Mouse (Mus musculus): ENCODE results near the gene Cabp1. TPM values are rescaled to one million over a fixed set of nuclear protein-coding genes. Genes with fewer than 3 reads are reported as not detected.

Cabp1 gene
- total and polyA plus RNA-seq, 2 experiments from 2014 or later = 12.6 to 28.1 TPM

DNA sequence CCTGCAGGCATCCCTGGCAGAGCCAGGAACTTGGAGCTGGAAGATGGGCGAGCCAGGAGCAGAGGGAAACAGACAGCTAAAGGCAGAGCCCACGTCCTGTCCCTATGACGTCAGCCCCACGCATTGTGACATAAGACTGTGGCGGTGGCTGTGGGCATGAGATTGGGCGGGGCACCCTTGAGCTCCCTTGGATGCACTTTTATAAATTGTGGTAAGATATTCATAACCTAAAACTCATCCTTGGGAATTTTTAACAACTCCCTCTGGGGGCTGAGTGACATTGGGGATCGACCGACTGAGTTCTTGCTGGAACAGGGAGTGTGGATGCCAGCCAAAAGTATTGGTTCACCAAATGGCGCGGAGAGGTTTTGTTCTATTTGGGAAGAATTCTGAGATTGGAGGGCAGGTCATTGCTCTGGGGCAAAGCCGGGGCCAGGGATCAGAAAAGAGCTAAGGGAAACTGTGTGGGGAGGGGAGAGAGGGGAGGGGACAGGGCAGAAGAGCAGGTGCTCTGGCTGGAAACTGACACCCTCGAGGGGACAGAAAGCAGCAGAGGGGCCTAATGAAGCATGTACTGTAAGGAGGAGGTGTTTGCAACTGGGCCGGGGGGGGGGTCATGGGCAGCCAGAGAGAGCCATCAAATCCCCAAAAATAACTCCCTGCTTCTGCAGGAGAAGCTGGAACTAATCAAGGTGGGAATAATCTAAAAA is 26.9 kb upstream of the Cabp1 start:
- H3K4me3 ChIP-seq (ENCODE audit: low read depth, low read length) = no peak overlapping the region
- 27% methylated on average over 13 of the region's 13 CpGs for WGBS
- no peaks in the 10 kb centered on the region for H3K4me1 ChIP-seq (ENCODE audit: insufficient read depth)
- no peak for TF ChIP-seq CTCF (IDR thresholded peaks at IDR 0.05; ENCODE audit: low read depth)
- no peaks in the 10 kb centered on the region for H3K9me3 ChIP-seq (ENCODE audit: low read length)
- H3K9ac ChIP-seq = no peak overlapping the region
- no peaks in the 10 kb centered on the region for H3K36me3 ChIP-seq (ENCODE audit: insufficient read depth)
- DNase-seq (no peak), ATAC-seq (peak; percentile 38; the same call in 1 of the 2 replicates)
- H3K27me3 ChIP-seq (ENCODE audit: insufficient read depth, low read length) = no peaks in the 10 kb centered on the region
- H3K27ac ChIP-seq (ENCODE audit: low read depth, low read length) = no peak overlapping the region
- H3K4me2 ChIP-seq (ENCODE audit: low read depth) = no peak overlapping the region

DNA sequence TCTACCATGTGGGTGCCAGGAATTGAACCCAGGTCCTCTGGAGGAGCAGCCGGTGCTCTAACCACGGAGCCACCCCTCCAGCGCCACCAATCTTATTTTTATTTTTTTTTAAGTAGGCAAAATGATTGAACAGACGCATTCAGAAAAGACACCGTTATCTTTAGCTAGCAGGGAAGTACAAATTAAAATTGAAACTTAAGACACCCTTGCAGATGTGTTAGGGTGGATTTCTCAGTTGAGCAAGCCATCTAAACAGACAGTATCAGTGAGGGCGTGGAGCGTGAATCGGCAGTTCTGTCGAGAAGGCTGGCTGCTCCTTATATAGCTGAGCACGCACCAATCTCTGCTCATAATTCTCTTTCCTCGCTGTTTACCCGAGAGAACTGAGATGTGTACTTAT is 23.8 kb upstream of the Cabp1 start:
- DNase-seq (no peak), ATAC-seq (no peak)
- no peak overlapping the region for H3K4me2 ChIP-seq (ENCODE audit: low read depth)
- H3K4me3 ChIP-seq (ENCODE audit: low read depth, low read length) = no peak overlapping the region
- H3K4me1 ChIP-seq (ENCODE audit: insufficient read depth) = peaks cover 5% of the 10 kb centered on the region; the same call in 1 of the 2 replicates
- no peak overlapping the region for H3K27ac ChIP-seq (ENCODE audit: low read depth, low read length)
- H3K27me3 ChIP-seq (ENCODE audit: insufficient read depth, low read length) = no peaks in the 10 kb centered on the region
- H3K9me3 ChIP-seq (ENCODE audit: low read length) = no peaks in the 10 kb centered on the region
- WGBS = 90% methylated on average over 12 of the region's 12 CpGs
- no peak overlapping the region for H3K9ac ChIP-seq
- H3K36me3 ChIP-seq (ENCODE audit: insufficient read depth) = no peaks in the 10 kb centered on the region
- no peak for TF ChIP-seq CTCF (IDR thresholded peaks at IDR 0.05; ENCODE audit: low read depth)

DNA sequence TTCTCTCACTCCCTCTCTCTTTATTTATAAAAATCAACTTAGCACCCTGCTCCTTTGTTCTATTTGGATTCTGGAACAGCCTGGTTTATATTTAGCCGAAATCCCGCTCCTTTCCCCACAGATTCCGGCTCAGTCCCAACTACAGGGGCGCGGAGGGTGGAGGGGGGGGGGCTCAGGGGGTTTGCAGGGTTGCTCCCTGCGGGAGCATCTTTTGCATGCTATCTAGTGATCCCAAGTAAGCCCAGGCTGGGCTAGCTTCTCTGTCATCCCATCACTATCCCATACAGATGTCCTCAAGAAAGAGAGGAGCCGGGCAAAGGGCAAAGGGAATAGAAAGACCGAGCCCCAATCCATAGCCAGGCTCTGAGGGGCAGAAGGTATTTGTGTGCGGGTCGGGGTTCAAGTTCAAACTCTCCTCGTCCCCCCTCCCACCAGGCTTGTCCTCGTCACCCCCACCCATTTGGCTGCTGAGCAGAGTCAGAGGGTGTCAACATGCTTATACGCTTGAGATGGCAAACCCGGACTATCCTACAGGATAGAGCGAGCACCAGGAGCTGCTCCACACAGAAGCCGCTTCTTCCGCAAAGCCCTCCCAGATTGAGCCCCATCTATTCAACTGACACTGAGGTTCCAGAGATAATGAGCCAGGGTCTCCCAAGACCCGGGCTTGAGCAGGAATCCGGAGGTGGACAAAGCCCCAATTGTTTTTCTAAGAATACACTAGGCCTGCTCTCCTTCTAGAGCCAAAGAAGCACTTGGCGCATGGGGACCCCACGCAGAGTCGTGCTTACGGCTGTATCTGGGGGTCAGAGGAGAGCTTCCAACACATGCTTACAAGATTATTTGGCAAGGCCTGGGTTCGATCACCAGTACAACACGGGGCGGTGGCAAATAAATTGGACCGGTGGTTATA is 21.3 kb upstream of the Cabp1 start:
- Histone ChIP-seq H3K4me3 (ENCODE audit: low read depth, low read length) (peak overlapping the region; percentile 43), H3K27me3 (ENCODE audit: insufficient read depth, low read length) (no peaks in the 10 kb centered on the region), H3K9ac (peak overlapping the region; percentile 75), H3K36me3 (ENCODE audit: insufficient read depth) (no peaks in the 10 kb centered on the region), H3K4me2 (ENCODE audit: low read depth) (peak overlapping the region; percentile 69), H3K9me3 (ENCODE audit: low read length) (no peaks in the 10 kb centered on the region), H3K4me1 (ENCODE audit: insufficient read depth) (peaks cover 5% of the 10 kb centered on the region; the same call in 1 of the 2 replicates), H3K27ac (ENCODE audit: low read depth, low read length) (peak overlapping the region; percentile 88)
- no peak for DNase-seq
- no peak for TF ChIP-seq CTCF (IDR thresholded peaks at IDR 0.05; ENCODE audit: low read depth)
- WGBS = 12% methylated on average over 27 of the region's 27 CpGs
- peak; percentile 72 for ATAC-seq

DNA sequence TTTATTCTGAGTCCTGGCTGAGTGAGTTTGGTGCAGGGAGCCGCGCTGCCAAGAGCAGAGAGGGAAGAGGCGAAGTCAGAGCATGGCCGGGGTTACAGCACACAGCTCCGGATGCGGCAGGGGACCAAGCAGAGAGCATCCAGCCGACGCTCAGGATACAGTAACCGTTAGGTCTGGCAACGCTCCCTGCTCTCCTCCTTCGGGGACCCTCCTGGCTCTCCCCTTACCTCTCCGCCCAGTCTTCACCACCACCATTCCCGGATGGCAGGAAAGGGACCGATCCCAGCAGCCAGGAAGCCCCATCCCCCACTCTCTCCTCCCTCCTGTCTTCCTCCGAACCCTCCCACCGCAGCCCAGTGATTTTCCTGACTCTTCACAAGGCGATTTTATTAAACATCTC is 20.7 kb upstream of the Cabp1 start:
- Histone ChIP-seq H3K4me3 (ENCODE audit: low read depth, low read length) (peak overlapping the region; percentile 43), H3K27ac (ENCODE audit: low read depth, low read length) (peak overlapping the region; percentile 88), H3K4me2 (ENCODE audit: low read depth) (peak overlapping the region; percentile 69), H3K36me3 (ENCODE audit: insufficient read depth) (no peaks in the 10 kb centered on the region), H3K27me3 (ENCODE audit: insufficient read depth, low read length) (no peaks in the 10 kb centered on the region), H3K9ac (peak overlapping the region; percentile 75), H3K9me3 (ENCODE audit: low read length) (no peaks in the 10 kb centered on the region), H3K4me1 (ENCODE audit: insufficient read depth) (peaks cover 5% of the 10 kb centered on the region; the same call in 1 of the 2 replicates)
- WGBS = 1% methylated on average over 17 of the region's 17 CpGs
- DNase-seq (peak; percentile 82), ATAC-seq (peak; percentile 84)
- no peak for TF ChIP-seq CTCF (IDR thresholded peaks at IDR 0.05; ENCODE audit: low read depth)

DNA sequence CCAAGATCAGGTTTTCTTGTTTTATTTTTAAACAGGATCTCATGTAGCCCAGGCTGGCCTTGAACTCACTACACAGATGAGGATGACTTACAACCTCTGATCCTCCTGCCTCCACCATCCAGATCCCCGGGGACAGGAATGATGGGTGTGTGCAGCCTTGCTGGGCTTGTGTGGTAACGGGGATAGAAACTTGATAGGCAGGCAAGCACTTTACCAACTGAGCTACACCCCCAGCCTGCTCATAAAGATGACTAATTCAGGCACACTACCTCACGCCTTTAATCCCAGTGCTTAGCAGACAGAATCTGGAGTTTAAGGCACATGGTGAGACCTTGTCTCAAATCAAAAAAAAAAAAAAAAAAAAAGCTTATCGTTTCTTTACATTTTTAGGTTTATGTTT is 18.7 kb upstream of the Cabp1 start:
- no peaks in the 10 kb centered on the region for H3K9me3 ChIP-seq (ENCODE audit: low read length)
- 67% methylated on average over 4 of the region's 4 CpGs for WGBS
- no peak overlapping the region for H3K9ac ChIP-seq
- H3K27me3 ChIP-seq (ENCODE audit: insufficient read depth, low read length) = no peaks in the 10 kb centered on the region
- no peak overlapping the region for H3K4me3 ChIP-seq (ENCODE audit: low read depth, low read length)
- no peak for TF ChIP-seq CTCF (IDR thresholded peaks at IDR 0.05; ENCODE audit: low read depth)
- H3K36me3 ChIP-seq (ENCODE audit: insufficient read depth) = no peaks in the 10 kb centered on the region
- no peak for DNase-seq
- ATAC-seq = no peak
- H3K4me1 ChIP-seq (ENCODE audit: insufficient read depth) = peaks cover 5% of the 10 kb centered on the region; the same call in 1 of the 2 replicates
- H3K27ac ChIP-seq (ENCODE audit: low read depth, low read length) = no peak overlapping the region
- no peak overlapping the region for H3K4me2 ChIP-seq (ENCODE audit: low read depth)

DNA sequence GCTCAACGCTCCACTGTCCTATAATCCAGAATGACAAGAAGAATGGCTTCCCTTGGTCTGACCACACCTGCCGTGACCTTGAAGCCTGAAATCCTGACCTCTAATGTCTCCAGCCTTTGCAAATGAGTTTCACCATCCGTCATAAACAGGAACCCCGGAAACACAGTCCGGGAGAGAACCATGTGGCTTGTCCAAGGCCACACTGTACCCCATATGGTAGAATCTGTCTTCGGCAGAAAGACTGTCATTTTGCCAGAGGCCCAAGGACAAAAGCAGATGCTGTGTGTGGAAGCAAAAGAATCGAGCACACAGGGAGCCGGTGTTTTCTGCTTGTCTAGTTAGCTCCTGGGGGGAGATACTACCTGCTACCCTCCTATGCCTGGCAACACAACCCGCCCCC is 18.3 kb upstream of the Cabp1 start:
- Histone ChIP-seq H3K9me3 (ENCODE audit: low read length) (no peaks in the 10 kb centered on the region), H3K27me3 (ENCODE audit: insufficient read depth, low read length) (no peaks in the 10 kb centered on the region), H3K4me1 (ENCODE audit: insufficient read depth) (peaks cover 5% of the 10 kb centered on the region; the same call in 1 of the 2 replicates), H3K36me3 (ENCODE audit: insufficient read depth) (no peaks in the 10 kb centered on the region), H3K4me3 (ENCODE audit: low read depth, low read length) (no peak overlapping the region), H3K4me2 (ENCODE audit: low read depth) (no peak overlapping the region), H3K9ac (no peak overlapping the region), H3K27ac (ENCODE audit: low read depth, low read length) (no peak overlapping the region)
- no peak for TF ChIP-seq CTCF (IDR thresholded peaks at IDR 0.05; ENCODE audit: low read depth)
- ATAC-seq (no peak), DNase-seq (peak; percentile 32)
- 59% methylated on average over 9 of the region's 9 CpGs for WGBS

DNA sequence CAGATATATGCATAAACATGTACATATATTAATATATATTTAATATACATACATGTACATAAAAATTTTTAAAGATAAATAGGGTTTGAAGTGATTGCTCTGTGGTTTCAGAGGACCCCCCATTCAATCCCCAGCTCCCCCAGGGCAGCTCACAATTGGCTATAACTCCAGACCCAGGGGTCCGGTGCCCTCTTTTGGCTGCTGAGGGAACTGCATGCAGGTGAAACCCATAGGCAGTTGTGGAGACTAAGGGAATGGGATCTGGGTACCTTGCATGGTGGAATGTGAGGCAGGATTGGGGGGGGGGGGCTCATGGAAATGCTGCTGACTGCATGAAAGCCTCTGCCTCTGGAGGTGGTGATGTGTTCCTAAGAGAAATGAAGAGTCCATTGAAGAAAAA is 16.2 kb upstream of the Cabp1 start:
- H3K36me3 ChIP-seq (ENCODE audit: insufficient read depth) = no peaks in the 10 kb centered on the region
- 3% methylated on average over 1 of the region's 1 CpGs for WGBS
- DNase-seq (no peak), ATAC-seq (no peak)
- H3K4me1 ChIP-seq (ENCODE audit: insufficient read depth) = peaks cover 2% of the 10 kb centered on the region; the same call in 1 of the 2 replicates
- H3K9me3 ChIP-seq (ENCODE audit: low read length) = no peaks in the 10 kb centered on the region
- TF ChIP-seq CTCF (IDR thresholded peaks at IDR 0.05; ENCODE audit: low read depth) = peak; percentile 49
- H3K4me2 ChIP-seq (ENCODE audit: low read depth) = no peak overlapping the region
- H3K9ac ChIP-seq = no peak overlapping the region
- H3K27me3 ChIP-seq (ENCODE audit: insufficient read depth, low read length) = no peaks in the 10 kb centered on the region
- H3K4me3 ChIP-seq (ENCODE audit: low read depth, low read length) = no peak overlapping the region
- no peak overlapping the region for H3K27ac ChIP-seq (ENCODE audit: low read depth, low read length)
